Mouse (Mus musculus): ENCODE measurements around the gene Tmem132e.

Gene Tmem132e

DNA sequence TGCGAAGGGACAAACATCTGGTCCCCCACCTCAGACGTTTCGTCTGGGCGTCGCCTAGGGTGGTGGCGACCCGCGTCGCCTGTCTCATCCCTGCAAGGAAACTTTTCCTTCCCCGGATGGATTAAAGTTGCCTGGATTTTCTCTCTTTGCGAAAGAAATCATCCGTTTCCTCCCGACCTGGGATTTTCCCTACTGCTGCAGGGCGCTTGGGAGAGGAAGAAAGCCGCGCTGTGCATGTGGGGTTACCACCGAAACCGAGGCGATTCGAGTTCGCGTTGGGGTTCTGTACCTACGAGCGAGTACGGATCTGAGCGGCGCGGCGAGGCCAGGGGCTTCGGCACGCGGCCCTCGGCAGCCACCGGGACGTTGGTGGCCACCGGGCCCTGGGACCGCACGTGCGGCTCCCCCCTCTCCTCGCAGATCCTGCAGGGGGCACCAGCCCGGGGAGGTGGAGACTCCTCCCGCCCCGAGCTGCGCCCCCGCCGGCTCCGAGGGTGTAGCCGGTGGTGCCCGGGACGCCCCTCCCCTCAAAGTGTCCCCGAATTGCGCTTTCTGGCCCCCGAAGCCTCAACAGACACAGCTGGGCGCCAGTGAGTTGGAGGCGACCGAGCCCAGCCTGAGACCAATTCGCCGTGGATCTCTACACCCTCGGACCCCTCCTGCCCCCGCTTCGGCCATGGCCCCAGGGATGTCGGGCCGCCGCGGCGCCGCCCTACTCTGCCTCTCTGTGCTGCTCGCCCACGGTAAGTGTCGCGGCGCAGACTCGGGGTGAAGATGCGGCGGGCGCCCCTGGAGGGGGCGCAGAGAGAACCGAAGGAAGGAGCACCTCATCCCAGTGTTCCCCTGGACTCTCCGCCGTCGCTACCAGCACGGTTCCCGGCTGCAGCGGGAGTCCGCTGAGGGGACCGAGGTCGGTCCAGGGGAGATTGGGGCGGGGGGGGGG, at the start of gene Tmem132e:
Gene Tmem132e, plus strand, starts transcription at position 530 of the 943 bp plus-strand sequence.
- peak; percentile 25 to 49 for DNase-seq (ENCODE audit: low spot score in 2 of 2)

DNA sequence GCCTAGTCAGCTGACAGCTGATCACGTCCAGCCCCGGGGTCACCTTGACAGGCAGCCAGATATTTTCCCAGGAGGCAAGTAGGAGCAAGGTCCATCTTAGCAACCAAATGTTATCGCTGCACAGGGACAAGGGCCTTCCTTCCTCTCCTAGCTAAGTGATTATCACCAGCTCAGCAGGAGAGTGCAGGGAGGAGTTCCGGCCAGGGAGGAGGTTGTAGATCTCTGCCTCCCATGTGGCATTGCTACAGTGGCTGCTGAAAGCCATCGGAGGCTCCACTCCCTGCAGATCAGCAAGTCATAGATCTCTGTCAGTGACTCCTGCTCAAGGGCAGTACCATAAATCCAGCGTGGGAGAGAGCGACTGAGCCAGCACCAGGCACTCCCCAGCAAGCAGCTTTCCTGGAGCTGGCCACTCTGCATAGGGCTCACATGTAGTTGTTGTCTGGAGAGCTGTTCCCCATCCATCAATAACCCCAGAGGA, 48.7 kb upstream of the Tmem132e start:
- DNase-seq (ENCODE audit: low spot score in 2 of 2), result no peak

DNA sequence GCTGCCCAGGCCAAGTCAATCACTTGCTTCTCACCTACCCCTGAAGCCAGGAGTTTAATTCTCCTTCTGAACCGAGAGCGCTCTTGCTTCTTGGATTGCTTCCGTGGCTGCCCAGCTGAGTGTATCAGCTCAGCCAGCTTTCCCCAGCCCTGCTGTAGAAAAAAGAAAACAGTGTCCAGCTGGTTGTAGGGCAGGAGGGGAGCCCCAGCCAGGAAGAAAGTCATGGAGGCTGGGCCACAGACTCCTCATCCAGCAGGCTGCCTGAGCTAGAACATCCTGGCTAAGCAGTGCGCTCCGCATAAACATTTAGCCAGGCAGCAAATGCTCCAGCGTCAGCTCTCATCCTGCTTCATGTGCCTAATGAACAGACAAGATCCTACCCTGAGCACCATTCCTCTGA, 48.3 kb upstream of the Tmem132e start:
- DNase-seq (ENCODE audit: low spot score in 2 of 2), result no peak

DNA sequence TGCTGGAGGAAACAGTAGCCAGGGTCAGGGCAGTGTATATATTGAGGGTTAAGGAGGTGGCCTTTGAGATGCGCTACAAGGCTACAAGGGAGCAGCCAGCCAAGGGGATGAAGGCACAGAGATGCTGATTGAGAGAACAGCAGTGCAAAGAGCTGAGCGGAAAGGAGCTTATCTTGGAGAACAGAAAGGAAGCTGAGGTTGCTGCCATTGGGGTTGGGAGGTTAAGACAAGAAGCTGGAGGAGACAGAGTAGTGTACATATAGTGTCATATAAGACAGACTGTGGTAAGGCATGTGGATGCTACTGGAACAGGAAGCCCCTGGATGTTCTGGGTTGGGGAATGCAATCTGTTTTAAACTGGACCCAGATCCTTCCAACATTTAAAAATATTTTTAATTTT, 47.8 kb upstream of the Tmem132e start:
- DNase-seq (ENCODE audit: low spot score in 2 of 2), result no peak

DNA sequence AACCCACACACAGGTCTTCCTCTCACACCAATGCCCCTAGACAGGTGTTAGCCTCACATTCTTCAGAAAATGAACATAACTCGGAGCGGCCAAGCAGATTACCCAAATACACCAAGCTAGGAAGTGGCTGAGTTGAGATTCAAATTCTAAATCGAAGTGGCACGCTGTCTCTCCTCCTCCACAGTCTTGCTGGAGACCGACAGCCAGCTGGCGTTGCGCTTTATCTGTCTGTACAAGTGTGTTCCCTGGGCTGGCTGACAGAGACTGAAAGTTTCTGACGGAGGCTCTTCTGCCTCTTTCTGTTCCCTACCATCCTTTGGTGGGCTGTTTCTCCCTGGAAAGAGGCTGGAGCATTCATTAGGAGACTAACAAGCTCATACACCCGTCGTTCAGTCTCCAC, 37.7 kb upstream of the Tmem132e start:
- DNase-seq (ENCODE audit: low spot score in 2 of 2), result no peak

DNA sequence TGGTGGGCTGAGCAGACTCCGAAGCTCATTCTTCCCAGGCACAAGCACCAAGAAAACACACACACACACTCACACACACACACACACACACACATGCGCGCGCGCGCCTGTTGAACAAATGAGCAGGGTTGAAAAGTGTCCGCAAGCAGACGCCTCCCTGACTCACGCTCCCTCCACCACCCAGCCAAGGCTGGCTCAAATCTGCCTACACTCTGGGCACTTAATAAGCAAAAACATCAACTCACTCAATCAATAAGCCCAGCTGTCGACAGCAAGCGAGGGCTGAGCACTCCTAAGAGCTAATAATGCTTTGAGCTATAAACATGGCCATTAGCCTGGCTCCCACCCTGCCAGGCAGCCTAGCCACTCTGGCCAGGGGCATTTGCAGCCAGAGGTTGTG, 18.5 kb upstream of the Tmem132e start:
- DNase-seq (ENCODE audit: low spot score in 2 of 2), result no peak

DNA sequence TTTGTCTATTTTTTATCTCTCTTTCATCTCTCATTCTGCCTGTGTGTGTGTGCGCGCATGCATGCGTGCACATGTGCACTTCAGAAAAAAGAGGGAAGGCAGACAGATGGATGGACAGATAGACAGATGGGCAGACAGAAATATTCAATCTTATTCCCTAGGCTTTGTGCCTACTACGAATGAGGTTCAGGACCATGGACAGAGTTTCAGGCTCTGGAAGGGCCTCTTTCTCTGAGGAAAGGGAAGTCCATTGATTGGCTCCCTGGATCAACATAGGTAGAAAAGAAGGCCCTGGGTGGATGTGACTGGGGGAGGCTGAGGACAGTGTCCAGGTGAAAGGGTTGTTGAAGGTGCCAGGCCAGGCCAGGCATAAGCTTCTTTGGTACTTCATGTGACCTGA, 17.1 kb upstream of the Tmem132e start:
- DNase-seq (ENCODE audit: low spot score in 2 of 2), result no peak

DNA sequence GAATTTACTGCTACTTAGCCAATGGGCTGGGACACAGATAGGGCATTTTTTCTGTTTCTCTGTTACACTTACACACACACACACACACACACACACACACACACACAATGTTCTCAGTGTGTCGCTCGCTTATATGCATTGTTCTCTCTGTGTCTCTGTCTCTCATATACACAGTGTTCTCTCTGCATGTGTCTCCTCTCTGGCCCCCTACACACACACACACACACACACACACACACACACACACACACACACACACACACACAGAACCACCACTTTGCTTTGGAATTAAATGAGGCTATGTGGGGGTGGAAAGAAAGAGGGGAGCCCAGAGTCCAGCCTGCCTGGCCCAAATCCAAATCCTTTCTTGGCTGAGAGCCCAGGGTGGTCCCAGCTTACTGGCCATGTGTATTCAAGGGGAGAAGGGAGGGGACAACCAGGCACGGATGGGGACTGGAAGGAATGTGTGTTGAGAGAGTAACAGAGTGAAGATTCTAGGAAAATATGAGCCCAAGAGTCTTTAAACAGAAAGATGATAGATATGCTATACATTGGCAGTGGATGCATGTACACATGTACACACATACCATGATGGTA, 8.0 kb upstream of the Tmem132e start:
- DNase-seq (ENCODE audit: low spot score in 2 of 2), result peak; percentile 77 to 88

DNA sequence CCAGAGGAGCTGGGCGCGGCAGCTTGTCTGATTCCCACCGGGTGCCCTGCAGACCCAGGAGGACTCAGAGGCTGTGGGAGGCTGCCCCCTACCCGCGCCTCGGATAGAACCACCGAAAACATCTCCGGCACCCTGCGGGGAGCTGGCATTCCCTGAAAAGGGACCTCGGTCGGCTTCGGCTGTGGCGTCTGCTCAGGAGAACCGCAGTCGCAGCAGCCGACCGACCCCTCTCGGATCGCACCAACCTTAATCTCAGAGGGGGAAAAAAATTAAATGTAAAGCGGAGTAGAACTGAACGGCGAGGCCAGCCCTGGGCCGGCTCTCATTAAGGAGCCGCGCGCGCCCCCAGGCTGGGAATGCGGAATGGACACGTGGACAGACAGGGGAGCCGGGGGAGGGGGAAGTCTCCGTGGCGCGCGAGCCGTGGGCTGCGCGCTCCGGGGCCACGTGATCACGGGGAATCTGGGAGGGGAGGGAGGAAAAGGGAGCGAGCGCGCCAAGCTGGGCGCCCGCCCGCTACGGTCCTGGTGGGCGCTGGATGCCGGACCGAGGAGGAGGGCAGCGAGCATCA, 1.6 kb upstream of the Tmem132e start:
- peak; percentile 58 to 83 for DNase-seq (ENCODE audit: low spot score in 2 of 2)

DNA sequence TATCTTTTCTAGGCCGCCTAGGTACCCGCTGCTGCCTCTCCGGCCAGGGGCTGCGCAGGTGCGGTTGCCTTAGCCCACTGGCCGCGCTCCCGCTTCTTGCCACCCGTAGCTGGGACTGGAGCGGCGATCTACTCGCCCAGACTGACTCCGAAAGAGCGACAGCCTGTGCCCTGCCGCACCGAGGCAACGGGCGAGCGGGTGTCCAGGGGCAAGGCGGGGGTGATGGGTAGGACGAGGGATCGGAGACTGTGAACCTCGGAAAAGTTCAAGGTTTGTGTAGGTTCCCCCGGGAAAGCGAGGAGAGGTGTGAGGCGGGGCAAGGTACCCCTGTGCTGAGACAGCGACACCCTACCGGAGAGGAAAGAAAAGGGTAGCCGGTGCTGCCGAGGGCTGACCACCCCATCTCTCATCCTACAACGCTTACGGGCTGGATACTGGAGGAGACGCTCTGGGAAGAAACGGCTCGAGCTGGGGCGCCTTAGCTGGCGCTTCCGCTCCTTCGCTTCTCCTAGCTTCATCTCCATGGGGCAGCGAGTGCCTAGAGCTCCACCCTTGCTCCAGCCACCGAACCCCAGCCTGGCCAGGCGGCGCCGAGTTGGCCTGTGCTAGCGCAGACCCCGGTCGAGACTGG, 874 bp upstream of the Tmem132e start:
- DNase-seq (ENCODE audit: low spot score in 2 of 2), result peak in 1 of 2 experiments; percentile 33

DNA sequence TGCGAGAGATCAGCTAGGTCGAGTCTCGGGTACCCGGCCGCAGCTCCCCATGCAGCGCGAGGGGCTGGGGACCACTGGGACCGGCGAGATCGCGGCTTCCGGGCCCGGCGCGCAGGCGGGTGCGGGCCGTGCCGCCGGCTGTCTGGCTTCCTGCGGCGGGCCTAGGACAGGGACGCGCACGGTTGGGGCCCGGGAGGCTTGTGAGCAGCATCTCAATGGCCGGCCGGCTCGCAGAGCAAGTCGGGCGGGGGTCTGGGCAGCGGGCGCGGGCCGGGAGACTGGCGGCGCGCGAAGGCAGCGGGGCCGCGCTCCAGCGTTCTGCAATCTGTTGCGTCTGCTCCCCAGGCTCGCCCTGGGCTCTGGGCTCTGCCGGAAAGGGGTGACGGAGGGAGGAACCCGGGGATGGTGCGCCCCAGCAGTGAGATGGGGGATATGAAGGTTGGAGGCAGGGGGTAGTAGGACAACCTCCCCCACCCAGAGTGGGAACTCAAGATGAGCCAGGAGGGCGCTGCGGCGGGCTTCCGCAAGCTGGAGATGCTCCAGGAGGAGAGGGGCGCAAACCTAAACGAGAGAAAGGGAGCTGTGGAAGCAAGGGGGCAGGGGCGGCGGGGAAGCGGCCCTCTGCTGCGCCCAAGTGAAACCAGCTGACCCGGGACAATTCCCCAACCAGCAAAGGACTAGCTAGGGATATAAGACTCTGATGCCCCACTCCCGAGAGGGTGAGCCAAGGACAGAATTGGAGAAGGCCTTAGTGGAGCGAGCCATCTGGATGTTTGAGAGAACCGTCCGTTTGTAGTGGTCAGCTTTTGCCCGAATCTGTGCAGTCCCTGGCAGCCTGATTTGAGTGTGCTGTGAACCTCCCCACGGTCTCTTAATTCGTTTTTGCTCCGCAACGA, 944 bp downstream of the Tmem132e start:
- peak; percentile 43 to 62 for DNase-seq (ENCODE audit: low spot score in 2 of 2)

DNA sequence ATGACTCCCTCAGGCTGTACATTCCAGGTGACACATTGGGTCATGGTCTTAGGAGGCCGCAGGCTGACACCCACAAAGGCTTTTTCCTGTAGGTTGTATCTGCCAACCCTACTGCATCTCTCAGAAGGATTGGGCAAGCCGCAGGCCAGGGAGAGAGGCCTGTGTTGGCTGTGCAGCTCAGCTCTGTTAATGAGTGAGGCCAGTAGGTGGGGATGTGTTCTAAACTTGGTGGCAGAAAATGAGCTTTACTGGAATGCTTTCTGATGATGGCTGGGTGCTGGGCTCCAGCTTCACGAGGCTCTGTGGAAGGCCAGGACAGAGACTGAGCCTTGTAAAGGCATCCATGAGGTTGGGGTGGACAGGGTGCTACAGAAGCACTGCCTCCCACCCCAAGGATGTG, 3.6 kb downstream of the Tmem132e start:
- DNase-seq (ENCODE audit: low spot score in 2 of 2), result peak in 1 of 2 experiments; percentile 23

DNA sequence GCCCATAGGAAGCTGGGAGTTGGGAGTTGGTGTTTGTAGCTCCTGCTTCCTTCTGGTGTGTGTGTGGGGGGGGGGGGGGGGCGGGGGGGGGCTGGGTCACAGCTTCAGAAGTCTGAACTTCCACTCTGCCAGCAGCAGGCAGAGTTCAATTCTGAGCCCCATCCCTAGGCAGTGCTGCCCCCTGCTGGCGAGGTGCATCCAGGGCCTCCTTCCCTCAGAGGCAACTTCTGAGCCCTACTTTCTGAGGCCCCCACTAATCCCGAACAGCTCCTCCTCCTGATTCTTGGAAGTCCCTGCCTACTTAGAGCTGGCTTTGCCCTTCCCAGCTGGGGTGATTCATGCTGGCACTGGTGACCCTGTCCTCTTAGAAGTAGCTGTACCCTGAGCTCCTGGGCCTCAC, 10.9 kb downstream of the Tmem132e start:
- peak; percentile 33 to 49 for DNase-seq (ENCODE audit: low spot score in 2 of 2)

DNA sequence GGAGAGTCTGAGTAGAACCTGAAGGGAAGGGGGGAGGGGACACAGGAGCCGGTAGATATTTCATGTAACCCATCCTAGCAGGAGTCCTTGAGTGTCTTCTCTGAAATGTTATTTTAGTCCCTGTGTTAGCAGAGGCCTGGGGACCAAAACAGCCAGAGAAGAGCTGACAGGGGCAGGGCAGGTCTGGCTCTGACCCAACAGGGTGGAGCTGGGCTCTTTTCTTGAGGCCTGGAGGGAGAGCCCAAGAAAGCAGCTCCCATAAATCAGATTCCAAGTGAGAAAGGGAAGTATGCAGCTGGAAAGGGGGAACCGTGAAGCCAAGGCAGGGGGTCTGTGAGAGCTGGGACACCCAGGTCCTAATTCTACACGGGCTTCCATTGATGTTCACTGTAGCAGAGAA, 16.9 kb downstream of the Tmem132e start:
- no peak for DNase-seq (ENCODE audit: low spot score in 2 of 2)

DNA sequence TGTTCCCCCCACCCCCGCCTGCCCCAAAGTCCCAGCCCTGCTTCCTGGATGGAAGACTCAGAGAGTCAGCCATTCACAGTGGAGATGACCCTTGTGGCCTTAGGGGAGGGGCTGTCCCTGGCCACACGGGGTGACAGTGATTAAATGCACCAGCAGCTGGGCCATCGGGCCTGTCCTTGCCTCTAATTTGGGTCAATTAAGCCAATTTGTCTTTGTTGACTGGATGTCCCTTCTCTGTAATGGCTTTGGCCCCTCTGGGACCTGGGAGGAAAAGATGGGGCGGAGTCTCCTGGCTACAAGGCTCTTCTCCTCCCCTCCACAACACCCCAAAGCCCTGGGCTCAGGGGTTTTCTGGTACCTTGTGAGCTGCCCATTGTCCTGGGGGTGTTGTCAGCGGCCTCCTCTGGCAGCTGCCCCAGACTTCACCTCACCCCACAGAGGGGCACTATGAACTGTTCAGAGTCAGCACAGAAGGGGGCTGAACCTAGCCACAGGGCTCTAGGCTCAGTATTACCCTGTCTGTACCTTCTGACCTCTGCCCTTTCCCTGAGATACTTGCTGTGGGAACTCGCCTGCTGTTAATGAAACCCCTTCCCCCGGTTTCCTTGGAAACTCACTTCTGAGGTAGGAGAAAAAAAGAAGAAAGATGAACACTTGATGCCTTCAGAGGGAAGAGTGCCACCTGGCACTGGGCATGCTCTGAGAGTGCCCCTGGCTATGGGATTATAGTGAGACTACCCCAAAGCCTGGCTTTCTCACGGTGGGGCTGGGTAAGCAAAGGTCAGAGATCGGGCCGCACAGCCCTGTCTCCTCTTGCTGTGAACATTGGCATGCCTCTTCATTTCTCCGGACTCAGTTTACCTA, 17.9 kb downstream of the Tmem132e start:
- DNase-seq (ENCODE audit: low spot score in 2 of 2), result no peak

DNA sequence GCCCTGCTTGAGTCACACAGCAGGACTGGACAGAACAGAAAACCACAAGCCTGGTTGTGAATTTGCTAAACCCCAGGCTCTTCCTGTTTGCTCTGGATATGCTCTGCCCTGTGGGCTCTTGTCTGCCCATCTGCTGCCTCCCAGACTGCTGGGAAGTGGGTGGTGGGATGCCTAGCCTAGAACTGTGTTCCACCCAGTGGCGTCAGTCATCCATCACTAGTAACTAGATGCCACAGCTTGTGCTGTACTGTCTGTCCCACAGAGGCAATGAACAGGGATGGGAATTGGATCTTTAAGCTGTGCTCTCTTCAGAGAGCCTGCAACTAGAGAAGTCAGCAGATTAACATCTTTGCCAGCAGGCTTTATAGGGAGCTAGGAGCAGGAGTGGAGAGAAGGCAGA, 23.8 kb downstream of the Tmem132e start:
- DNase-seq (ENCODE audit: low spot score in 2 of 2), result no peak

DNA sequence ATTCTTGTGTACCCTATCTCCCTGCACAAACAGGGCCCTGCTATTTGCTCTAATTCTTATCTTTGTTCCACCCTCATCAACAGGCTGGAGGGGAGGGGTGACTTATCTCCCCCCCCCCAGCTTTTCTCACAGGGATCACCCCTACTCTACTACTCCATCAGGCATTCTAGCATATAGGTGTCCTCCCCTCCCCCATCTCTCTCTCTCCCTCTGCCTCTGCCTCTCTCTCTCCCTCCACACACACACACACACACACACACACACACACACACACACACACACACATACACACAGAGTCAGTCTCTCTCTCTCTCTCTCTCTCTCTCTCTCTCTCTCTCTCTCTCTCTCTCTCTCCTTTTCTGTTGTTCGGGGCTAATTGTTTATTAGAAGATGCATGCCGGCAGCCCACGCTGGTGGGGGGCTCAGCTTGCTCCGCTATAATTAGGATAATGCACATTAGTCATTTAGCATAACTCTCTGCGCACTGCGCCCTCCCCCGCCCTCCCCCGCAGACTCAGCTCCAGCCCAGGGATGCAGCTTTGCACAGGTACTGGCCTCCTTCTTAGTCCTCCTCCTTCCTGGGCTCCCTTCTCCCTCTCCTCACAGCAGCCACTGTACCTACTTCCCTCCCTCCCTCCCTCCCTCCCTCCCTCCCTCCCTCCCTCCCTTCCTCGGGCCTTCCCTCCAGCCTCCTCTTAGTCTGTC, 29.8 kb downstream of the Tmem132e start:
- no peak for DNase-seq (ENCODE audit: low spot score in 2 of 2)

DNA sequence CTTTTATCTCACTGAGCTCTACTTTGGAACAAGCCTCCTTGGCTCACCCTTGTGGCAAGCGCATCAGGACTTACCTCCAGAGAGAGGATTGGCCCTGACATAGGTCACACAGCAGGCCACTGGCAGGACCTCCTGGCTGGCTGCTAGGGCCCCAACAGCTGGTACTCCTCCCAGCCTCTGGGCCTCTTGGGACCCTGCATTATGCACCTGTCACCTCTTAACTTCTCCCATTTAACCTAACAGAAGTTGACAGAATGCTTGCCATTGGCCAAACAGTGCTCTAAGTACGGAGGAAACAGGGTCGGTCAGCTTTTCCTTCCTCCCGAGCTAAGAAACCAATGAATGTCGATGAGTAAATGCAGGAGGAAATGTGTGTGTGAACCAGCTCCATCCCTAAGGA, 33.2 kb downstream of the Tmem132e start:
- peak in 1 of 2 experiments; percentile 47 for DNase-seq (ENCODE audit: low spot score in 2 of 2)

DNA sequence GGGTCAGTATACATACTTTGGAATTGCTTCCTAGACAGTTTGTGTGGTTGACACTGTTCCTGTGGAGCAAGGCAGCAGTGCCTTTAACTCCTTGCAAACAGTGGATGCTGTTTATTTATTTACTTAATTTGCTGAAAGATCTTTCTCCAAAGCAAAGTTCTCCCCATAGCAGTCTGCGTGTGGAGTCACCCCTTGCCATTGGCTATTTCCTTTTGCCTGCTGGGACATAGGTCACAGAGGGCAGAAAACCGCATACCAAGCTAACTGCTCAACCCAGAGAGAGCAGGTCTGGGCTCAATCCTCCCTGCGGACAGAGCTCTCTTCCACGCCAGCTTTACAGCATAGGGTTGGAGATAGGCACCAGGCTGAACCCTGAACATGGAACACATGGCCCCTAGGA, 34.8 kb downstream of the Tmem132e start:
- no peak for DNase-seq (ENCODE audit: low spot score in 2 of 2)

DNA sequence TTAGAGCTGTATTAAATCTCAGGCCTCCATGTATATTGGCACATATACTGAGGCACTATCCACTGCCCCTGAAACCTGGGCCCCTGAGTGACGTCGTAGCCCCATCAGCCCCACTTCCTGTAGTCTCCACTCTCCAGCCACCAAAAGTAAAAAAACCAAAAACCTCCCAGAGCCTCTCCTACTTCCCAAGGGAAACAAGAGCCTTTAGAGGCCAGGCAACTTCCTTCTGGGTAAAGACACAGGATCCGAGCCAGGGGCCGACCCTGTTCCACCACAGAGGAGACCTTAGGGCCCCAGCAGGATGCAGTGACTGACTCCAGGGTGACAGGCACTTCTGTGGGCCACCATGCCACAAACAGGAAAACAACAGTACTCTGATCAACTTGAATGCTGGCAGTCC, 40.1 kb downstream of the Tmem132e start:
- no peak for DNase-seq (ENCODE audit: low spot score in 2 of 2)
